Mouse (Mus musculus) brain, embryonic 14.5 days (tissue): ENCODE measurements around the gene Sec14l5.

Source experiments
- CTCF ChIP-seq: fragments of 200-500 bp; IDR thresholded peaks from 2 replicates; pipeline ENCODE4 v1.5.1; 2012; ENCODE audit warnings: inconsistent platforms, mild to moderate bottlenecking, moderate library complexity, borderline replicate concordance; ENCODE audit not compliant: insufficient read depth, insufficient read length; ENCODE audit errors: extremely low read depth
- POLR2A ChIP-seq: fragments of 200-500 bp; IDR thresholded peaks from 2 replicates; pipeline ENCODE4 v1.6.1; 2012; ENCODE audit warnings: mild to moderate bottlenecking, inconsistent platforms, borderline replicate concordance; ENCODE audit not compliant: poor library complexity, insufficient read depth, insufficient read length, severe bottlenecking; ENCODE audit errors: extremely low read depth

DNA sequence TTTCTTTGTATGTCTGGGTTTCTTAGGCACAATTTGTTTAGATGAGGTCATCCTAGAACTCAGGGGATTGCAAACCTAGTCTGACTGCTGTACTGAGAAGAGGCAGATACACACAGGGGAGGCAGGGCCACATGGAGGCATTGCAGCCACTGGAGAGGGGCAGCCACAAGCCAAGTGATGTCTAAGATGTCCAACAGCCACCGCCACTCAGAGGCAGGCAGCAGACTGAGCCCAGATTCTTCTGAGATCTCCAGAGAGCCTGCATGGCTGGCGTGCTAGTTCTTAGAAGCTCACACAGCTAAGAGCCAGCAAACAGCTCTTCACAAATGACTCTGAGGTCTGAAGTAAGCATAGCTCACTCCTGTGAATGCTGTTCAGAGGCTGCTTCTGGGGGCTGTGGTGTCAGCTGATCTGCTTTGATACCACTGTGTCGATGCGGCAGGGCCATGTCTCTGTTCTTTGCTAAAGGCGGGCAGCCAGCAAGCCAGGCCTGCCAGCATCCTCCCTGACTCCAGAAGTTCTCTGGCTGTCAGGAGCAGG lies 58.6 kb downstream of the Sec14l5 start:
- TF ChIP-seq CTCF = no peak
- no peak for TF ChIP-seq POLR2A
